Mouse (Mus musculus): ENCODE results near the gene Trem3.

- TF ChIP-seq POLR2A (IDR thresholded peaks at IDR 0.05; ENCODE audit: borderline replicate concordance, low read depth, low read length): no peak
- no peak for TF ChIP-seq CTCF (IDR thresholded peaks at IDR 0.05; ENCODE audit: low read depth, low read length)
Observed at GRCm38 (mm10) chr17:48232518-48232917, 15.1 kb upstream of the Trem3 start, which contains the start of gene Trem1.

All from bone marrow macrophage, adult 2 months (primary cell).